In the genomic region with DNA sequence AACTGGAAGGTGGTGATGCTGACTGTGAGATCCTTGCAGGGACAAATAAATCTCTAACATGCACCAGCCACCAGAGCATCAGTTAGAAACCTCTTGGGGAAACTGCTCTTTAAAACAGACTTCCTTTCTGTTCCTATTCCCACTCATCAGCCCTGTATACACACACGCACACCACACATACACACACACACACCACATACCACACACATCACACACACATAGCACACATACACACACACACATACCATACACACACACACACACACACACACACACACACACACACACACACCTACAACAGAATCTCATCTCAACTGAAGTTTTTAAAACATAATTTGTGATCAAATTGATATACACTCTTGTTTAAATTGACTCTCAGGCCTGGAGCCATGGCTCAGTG, we compare ENCODE assay signal across 16 mouse cellular contexts.
DNase-seq lines count a peak whose midpoint lies in the region; ATAC-seq lines count a peak whose summit lies in the region.
"Had no signal": no experiment of that assay in that cellular context is flagged by ENCODE, and none has a peak within 500 bp of the region (broad histone marks: within the 10 kb centered on the region; RNA-seq: fewer than 3 reads in every experiment).

No protein-coding gene starts in this region.

- H3K27me3 ChIP-seq in forebrain, embryonic 14.5 days (replicated peaks; ENCODE audit: control insufficient read depth, insufficient read depth, low read length) = no peaks in the 10 kb centered on the region
- H3K27me3 ChIP-seq in forebrain, embryonic 12.5 days = peaks cover 5% of the 10 kb centered on the region; the same call in 1 of the 2 replicates
- H3K27me3 ChIP-seq in midbrain, embryonic 13.5 days = no peaks in the 10 kb centered on the region
- no peaks in the 10 kb centered on the region for H3K27me3 ChIP-seq in midbrain, embryonic 14.5 days (ENCODE audit: control insufficient read depth, insufficient read depth, low read length)
- no peaks in the 10 kb centered on the region for H3K27me3 ChIP-seq in hindbrain, embryonic 15.5 days
- no peaks in the 10 kb centered on the region for H3K27me3 ChIP-seq in neural tube, embryonic 13.5 days
- H3K27me3 ChIP-seq: intestine, embryonic 15.5 days; limb, embryonic 12.5 days; midbrain, embryonic 12.5 days had no signal

- DNase-seq in forebrain, embryonic 14.5 days (ENCODE audit: low spot score) = no peak
- DNase-seq in midbrain, embryonic 14.5 days = no peak
- no peak for DNase-seq in frontal cortex, postnatal 36 days (ENCODE audit: low spot score in 2 of 2)
- DNase-seq in layer of hippocampus, postnatal 14 days (ENCODE audit: low spot score in 2 of 2) = no peak

- H3K27ac ChIP-seq in forebrain, embryonic 14.5 days (ENCODE audit: low read depth, low read length) = no peak overlapping the region
- H3K27ac ChIP-seq in forebrain, embryonic 12.5 days = no peak overlapping the region
- H3K27ac ChIP-seq in midbrain, embryonic 13.5 days = no peak overlapping the region
- no peak overlapping the region for H3K27ac ChIP-seq in midbrain, embryonic 14.5 days (replicated peaks; ENCODE audit: low read depth, low read length)
- no peak overlapping the region for H3K27ac ChIP-seq in hindbrain, embryonic 15.5 days (replicated peaks)
- no peak overlapping the region for H3K27ac ChIP-seq in neural tube, embryonic 13.5 days (replicated peaks)
- H3K27ac ChIP-seq: gastrocnemius, adult 2 months; intestine, embryonic 15.5 days; limb, embryonic 12.5 days; macrophage; midbrain, embryonic 12.5 days had no signal

- no peaks in the 10 kb centered on the region for H3K4me1 ChIP-seq in forebrain, embryonic 14.5 days (ENCODE audit: control insufficient read depth, insufficient read depth, low read length)
- H3K4me1 ChIP-seq in forebrain, embryonic 12.5 days = peaks cover 10% of the 10 kb centered on the region
- 0 out of 2 replicates have a peak, but pooled peaks cover 8% of the 10 kb centered on the region for H3K4me1 ChIP-seq in midbrain, embryonic 13.5 days (replicated peaks)
- H3K4me1 ChIP-seq in midbrain, embryonic 14.5 days (ENCODE audit: control insufficient read depth, insufficient read depth, low read length) = no peaks in the 10 kb centered on the region
- H3K4me1 ChIP-seq in hindbrain, embryonic 15.5 days (replicated peaks) = no peaks in the 10 kb centered on the region
- peaks cover 6% of the 10 kb centered on the region; the same call in 1 of the 2 replicates for H3K4me1 ChIP-seq in neural tube, embryonic 13.5 days (replicated peaks)
- H3K4me1 ChIP-seq: intestine, embryonic 15.5 days; limb, embryonic 12.5 days had no signal

- no peaks in the 10 kb centered on the region for H3K9me3 ChIP-seq in forebrain, embryonic 14.5 days (replicated peaks; ENCODE audit: control insufficient read depth, low read length)
- no peaks in the 10 kb centered on the region for H3K9me3 ChIP-seq in forebrain, embryonic 12.5 days
- H3K9me3 ChIP-seq in midbrain, embryonic 13.5 days = no peaks in the 10 kb centered on the region
- no peaks in the 10 kb centered on the region for H3K9me3 ChIP-seq in midbrain, embryonic 14.5 days (ENCODE audit: control insufficient read depth, low read length)
- H3K9me3 ChIP-seq in hindbrain, embryonic 15.5 days = no peaks in the 10 kb centered on the region
- H3K9me3 ChIP-seq in neural tube, embryonic 13.5 days = no peaks in the 10 kb centered on the region
- H3K9me3 ChIP-seq: intestine, embryonic 15.5 days; limb, embryonic 12.5 days; midbrain, embryonic 12.5 days had no signal

- no peak overlapping the region for H3K4me2 ChIP-seq in forebrain, embryonic 14.5 days (ENCODE audit: low read length)
- no peak overlapping the region for H3K4me2 ChIP-seq in forebrain, embryonic 12.5 days
- no peak overlapping the region for H3K4me2 ChIP-seq in midbrain, embryonic 13.5 days (replicated peaks)
- no peak overlapping the region for H3K4me2 ChIP-seq in midbrain, embryonic 14.5 days (ENCODE audit: low read length)
- H3K4me2 ChIP-seq in hindbrain, embryonic 15.5 days = no peak overlapping the region
- H3K4me2 ChIP-seq in neural tube, embryonic 13.5 days = no peak overlapping the region
- H3K4me2 ChIP-seq: intestine, embryonic 15.5 days; limb, embryonic 12.5 days; liver, embryonic 11.5 days had no signal

- no peak overlapping the region for H3K9ac ChIP-seq in forebrain, embryonic 14.5 days (ENCODE audit: low read length)
- H3K9ac ChIP-seq in forebrain, embryonic 12.5 days = no peak overlapping the region
- no peak overlapping the region for H3K9ac ChIP-seq in midbrain, embryonic 13.5 days (replicated peaks)
- H3K9ac ChIP-seq in midbrain, embryonic 14.5 days (replicated peaks; ENCODE audit: low read length) = no peak overlapping the region
- H3K9ac ChIP-seq in hindbrain, embryonic 15.5 days = no peak overlapping the region
- H3K9ac ChIP-seq in neural tube, embryonic 13.5 days = no peak overlapping the region
- H3K9ac ChIP-seq: intestine, embryonic 15.5 days; limb, embryonic 12.5 days; liver, postnatal 0 days; midbrain, embryonic 12.5 days had no signal

- WGBS in forebrain, embryonic 14.5 days = 94% methylated on average over 1 of the region's 1 CpGs
- WGBS in forebrain, embryonic 12.5 days = 89% methylated on average over 1 of the region's 1 CpGs
- 100% methylated on average over 1 of the region's 1 CpGs for WGBS in midbrain, embryonic 13.5 days
- 100% methylated on average over 1 of the region's 1 CpGs for WGBS in midbrain, embryonic 14.5 days
- 94% methylated on average over 1 of the region's 1 CpGs for WGBS in hindbrain, embryonic 15.5 days
- WGBS in neural tube, embryonic 13.5 days = 100% methylated on average over 1 of the region's 1 CpGs

- H3K4me3 ChIP-seq in forebrain, embryonic 14.5 days (ENCODE audit: low read depth, low read length) = no peak overlapping the region
- H3K4me3 ChIP-seq in forebrain, embryonic 12.5 days (replicated peaks) = no peak overlapping the region
- H3K4me3 ChIP-seq in midbrain, embryonic 13.5 days (replicated peaks) = no peak overlapping the region
- no peak overlapping the region for H3K4me3 ChIP-seq in midbrain, embryonic 14.5 days (replicated peaks; ENCODE audit: low read depth, low read length)
- H3K4me3 ChIP-seq in hindbrain, embryonic 15.5 days = no peak overlapping the region
- no peak overlapping the region for H3K4me3 ChIP-seq in neural tube, embryonic 13.5 days
- H3K4me3 ChIP-seq: gastrocnemius, adult 2 months; intestine, embryonic 15.5 days; limb, embryonic 12.5 days; midbrain, embryonic 12.5 days had no signal

- ATAC-seq in forebrain, embryonic 14.5 days = peak; percentile 13; the same call in 1 of the 2 replicates
- ATAC-seq in forebrain, embryonic 12.5 days (ENCODE audit: low FRiP score) = no peak
- ATAC-seq in midbrain, embryonic 13.5 days = peak; percentile 21; the same call in 1 of the 2 replicates
- no peak; the same call in 1 of the 2 replicates for ATAC-seq in midbrain, embryonic 14.5 days (ENCODE audit: low FRiP score, low TSS enrichment)
- peak; percentile 60; the same call in 1 of the 2 replicates for ATAC-seq in hindbrain, embryonic 15.5 days (ENCODE audit: low FRiP score, low read depth)
- peak; percentile 58 for ATAC-seq in neural tube, embryonic 13.5 days (ENCODE audit: low read depth)
- ATAC-seq: lung, postnatal 0 days had no signal

- H3K36me3 ChIP-seq in forebrain, embryonic 14.5 days (ENCODE audit: control insufficient read depth, insufficient read depth, low read length) = no peaks in the 10 kb centered on the region
- no peaks in the 10 kb centered on the region for H3K36me3 ChIP-seq in forebrain, embryonic 12.5 days (replicated peaks)
- H3K36me3 ChIP-seq in midbrain, embryonic 13.5 days = no peaks in the 10 kb centered on the region
- no peaks in the 10 kb centered on the region for H3K36me3 ChIP-seq in midbrain, embryonic 14.5 days (ENCODE audit: control insufficient read depth, insufficient read depth, low read length)
- H3K36me3 ChIP-seq in hindbrain, embryonic 15.5 days = no peaks in the 10 kb centered on the region
- H3K36me3 ChIP-seq in neural tube, embryonic 13.5 days = no peaks in the 10 kb centered on the region
- H3K36me3 ChIP-seq: intestine, embryonic 15.5 days; limb, embryonic 12.5 days; midbrain, embryonic 12.5 days had no signal

Comparison
In these comparisons a context has a peak if more than half of its experiments do, and no peak if none do; other contexts are left out.
1. ATAC-seq: peak in forebrain, embryonic 14.5 days (single experiment), midbrain, embryonic 13.5 days (single experiment), hindbrain, embryonic 15.5 days (single experiment) and neural tube, embryonic 13.5 days (single experiment); none in forebrain, embryonic 12.5 days (single experiment) and midbrain, embryonic 14.5 days (single experiment).